Mouse (Mus musculus) limb, embryonic 12.5 days (tissue): Measurements from ENCODE around the gene Anxa3. TPM values are rescaled to one million over a fixed set of nuclear protein-coding genes. Genes with fewer than 3 reads are reported as not detected.

Source experiments
- ATAC-seq: fragments of 200-750 bp; cut with Nextera tagmentation; 2 replicates; pipeline ENCODE4 v1.8.0; 2017; ENCODE audit warnings: low read depth, moderate TSS enrichment; ENCODE audit not compliant: insufficient number of reproducible peaks, insufficient read depth, low FRiP score, low TSS enrichment
- H3K27ac ChIP-seq: fragments of 300-500 bp; sonication (generic); 2 replicates; pipeline ENCODE4 v1.5.1; 2016; ENCODE audit warnings: mild to moderate bottlenecking, moderate library complexity
- H3K27me3 ChIP-seq: fragments of 300-500 bp; sonication (generic); 2 replicates; pipeline ENCODE4 v1.6.1; 2016; ENCODE audit warnings: mild to moderate bottlenecking, moderate library complexity
- H3K36me3 ChIP-seq: fragments of 300-500 bp; sonication (generic); 2 replicates; pipeline ENCODE4 v1.6.1; 2016; ENCODE audit warnings: mild to moderate bottlenecking, moderate library complexity
- H3K4me1 ChIP-seq: fragments of 300-500 bp; sonication (generic); replicated peaks from 2 replicates; pipeline ENCODE4 v1.6.1; 2016
- H3K4me2 ChIP-seq: fragments of 300-500 bp; sonication (generic); 2 replicates; pipeline ENCODE4 v1.6.1; 2016; ENCODE audit warnings: mild to moderate bottlenecking, moderate library complexity
- H3K4me3 ChIP-seq: fragments of 300-500 bp; sonication (generic); replicated peaks from 2 replicates; pipeline ENCODE4 v1.5.1; 2016; ENCODE audit warnings: mild to moderate bottlenecking
- H3K9ac ChIP-seq: fragments of 300-500 bp; sonication (generic); replicated peaks from 2 replicates; pipeline ENCODE4 v1.6.1; 2016; ENCODE audit warnings: mild to moderate bottlenecking, moderate library complexity
- H3K9me3 ChIP-seq: fragments of 300-500 bp; sonication (generic); 2 replicates; pipeline ENCODE4 v1.6.1; 2016; ENCODE audit warnings: mild to moderate bottlenecking, moderate library complexity
- WGBS: fragments of 180-500 bp; shearing (Covaris S2); methylation state at CpG from one replicate; pipeline ENCODE4 v1.1.7; 2016; 5-methylcytosine and 5-hydroxymethylcytosine counted together
- polyA plus RNA-seq: library from polyadenylated mRNA; unstranded; fragments of >200 nt; fragmentation: Nextera tagmentation; extraction: Ambion mirVana; gene quantifications from 2 replicates; pipeline ENCODE4 v1.2.1, GENCODE M21; 2016

Anxa3 gene
- 23.2 and 25.1 TPM in 2 replicates for polyA plus RNA-seq

DNA sequence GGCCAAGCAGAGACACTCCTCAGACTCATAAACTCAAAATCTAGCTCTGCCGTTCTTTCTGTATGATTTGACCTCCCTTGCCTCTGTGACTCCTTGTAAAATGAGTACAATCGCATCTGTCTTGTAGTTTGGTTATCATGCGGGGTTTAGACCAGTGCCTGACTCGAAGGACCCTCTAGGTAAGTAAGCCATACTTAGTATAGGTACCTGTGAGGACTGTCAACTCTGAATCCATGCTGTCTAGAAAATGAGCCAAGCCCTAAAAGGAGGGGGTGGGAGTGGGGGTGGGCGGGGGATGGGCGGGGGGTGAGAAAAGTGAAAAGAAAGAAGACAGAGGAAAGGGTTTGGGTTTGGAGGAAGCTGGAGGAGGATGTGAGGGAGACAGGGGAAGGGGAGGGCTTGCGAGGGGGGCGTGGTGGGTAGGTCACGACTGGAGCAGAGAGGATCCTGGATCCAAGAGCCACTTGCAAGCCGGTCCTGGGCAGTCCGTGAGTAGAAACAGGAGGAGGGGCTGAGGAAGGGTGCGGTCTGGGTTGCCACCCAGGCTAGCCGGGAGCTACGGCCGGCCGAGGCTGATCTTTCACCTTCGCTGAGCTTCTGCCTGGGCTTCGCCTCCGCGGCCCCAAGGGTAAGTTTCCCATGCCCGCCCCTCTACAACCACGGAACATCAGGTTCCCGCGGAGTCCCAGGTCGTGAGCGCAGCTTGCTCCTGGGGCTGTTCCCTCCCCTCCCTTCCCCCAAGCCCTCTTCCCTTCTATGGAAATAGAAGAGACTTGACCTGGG lies at the start of gene Anxa3:
Gene Anxa3 (plus strand): TSS at position 404 of the 783 bp plus-strand sequence.
- Histone ChIP-seq H3K36me3 (no peaks in the 10 kb centered on the region), H3K4me2 (peak within 1 kb of the TSS; percentile 74), H3K9me3 (no peaks in the 10 kb centered on the region), H3K9ac (peak within 1 kb of the TSS; percentile 50), H3K27ac (no peak within 1 kb of the TSS), H3K4me3 (peak within 1 kb of the TSS; percentile 43), H3K27me3 (peaks cover 7% of the 10 kb centered on the region), H3K4me1 (peaks cover 5% of the 10 kb centered on the region; the same call in 1 of the 2 replicates)
- WGBS = 8% methylated on average over 26 of the region's 26 CpGs
- ATAC-seq = peak; percentile 67

DNA sequence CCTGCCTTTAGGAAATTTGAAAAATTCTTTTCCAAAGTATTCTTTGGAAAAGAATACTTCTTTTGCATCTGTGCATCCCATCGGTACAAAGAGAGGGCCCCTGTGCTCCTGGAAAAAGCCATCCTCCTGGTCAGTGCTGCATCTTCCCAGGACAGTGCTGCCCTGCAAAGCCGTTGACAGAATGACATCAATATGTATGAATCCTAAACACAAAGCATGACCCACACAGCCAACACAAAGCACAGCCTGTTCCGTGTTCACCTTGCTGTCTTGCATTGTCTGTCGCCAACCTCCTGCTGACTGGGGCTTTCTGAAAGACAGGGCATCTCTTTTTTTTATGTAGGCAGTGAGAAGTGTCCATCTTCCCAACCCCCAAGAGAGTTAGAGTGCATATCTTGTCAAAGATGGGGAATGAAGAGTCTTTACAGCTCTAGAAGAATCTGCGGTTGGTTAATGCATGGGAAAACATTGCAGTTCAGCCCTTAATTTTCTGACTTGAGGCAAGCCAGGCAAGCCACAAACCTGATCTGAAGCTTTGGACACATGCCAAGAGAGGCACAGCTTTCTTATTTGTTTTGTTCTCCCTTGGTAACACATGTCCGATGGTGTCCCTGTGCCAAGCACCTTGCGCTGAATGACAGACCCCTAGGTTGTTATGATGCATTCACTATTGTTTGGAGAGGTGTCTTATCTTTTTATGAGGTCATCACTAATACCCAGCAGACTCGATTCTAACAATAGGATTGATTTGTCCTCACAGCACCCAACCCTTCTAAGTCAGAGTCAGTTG lies 45.7 kb upstream of the Anxa3 start:
- Histone ChIP-seq H3K9ac (no peak overlapping the region), H3K4me1 (no peaks in the 10 kb centered on the region), H3K4me2 (no peak overlapping the region), H3K4me3 (no peak overlapping the region), H3K27me3 (no peaks in the 10 kb centered on the region), H3K27ac (no peak overlapping the region), H3K36me3 (peaks cover 10% of the 10 kb centered on the region; the same call in 1 of the 2 replicates), H3K9me3 (0 out of 2 replicates have a peak, but pooled peaks cover 4% of the 10 kb centered on the region)
- no peak for ATAC-seq
- 91% methylated on average over 8 of the region's 8 CpGs for WGBS

GRCm38 (mm10) chr5:96757615-96758014 lies 35.5 kb upstream of the Anxa3 start:
- Histone ChIP-seq H3K36me3 (0 out of 2 replicates have a peak, but pooled peaks cover 3% of the 10 kb centered on the region), H3K9ac (no peak overlapping the region), H3K4me3 (no peak overlapping the region), H3K27me3 (no peaks in the 10 kb centered on the region), H3K4me2 (no peak overlapping the region), H3K9me3 (no peaks in the 10 kb centered on the region), H3K4me1 (peaks cover 6% of the 10 kb centered on the region; the same call in 1 of the 2 replicates), H3K27ac (no peak overlapping the region)
- ATAC-seq = no peak
- 73% methylated on average over 7 of the region's 7 CpGs for WGBS

- 89% methylated on average over 1 of the region's 1 CpGs for WGBS
- H3K36me3 ChIP-seq = 0 out of 2 replicates have a peak, but pooled peaks cover 12% of the 10 kb centered on the region
- peaks cover 6% of the 10 kb centered on the region; the same call in 1 of the 2 replicates for H3K4me1 ChIP-seq
- H3K27me3 ChIP-seq = no peaks in the 10 kb centered on the region
- no peak overlapping the region for H3K4me3 ChIP-seq
- no peak overlapping the region for H3K27ac ChIP-seq
- no peak for ATAC-seq
- H3K4me2 ChIP-seq = no peak overlapping the region
- no peak overlapping the region for H3K9ac ChIP-seq
- no peaks in the 10 kb centered on the region for H3K9me3 ChIP-seq
Observed at GRCm38 (mm10) chr5:96762021-96762420, 31.1 kb upstream of the Anxa3 start.

DNA sequence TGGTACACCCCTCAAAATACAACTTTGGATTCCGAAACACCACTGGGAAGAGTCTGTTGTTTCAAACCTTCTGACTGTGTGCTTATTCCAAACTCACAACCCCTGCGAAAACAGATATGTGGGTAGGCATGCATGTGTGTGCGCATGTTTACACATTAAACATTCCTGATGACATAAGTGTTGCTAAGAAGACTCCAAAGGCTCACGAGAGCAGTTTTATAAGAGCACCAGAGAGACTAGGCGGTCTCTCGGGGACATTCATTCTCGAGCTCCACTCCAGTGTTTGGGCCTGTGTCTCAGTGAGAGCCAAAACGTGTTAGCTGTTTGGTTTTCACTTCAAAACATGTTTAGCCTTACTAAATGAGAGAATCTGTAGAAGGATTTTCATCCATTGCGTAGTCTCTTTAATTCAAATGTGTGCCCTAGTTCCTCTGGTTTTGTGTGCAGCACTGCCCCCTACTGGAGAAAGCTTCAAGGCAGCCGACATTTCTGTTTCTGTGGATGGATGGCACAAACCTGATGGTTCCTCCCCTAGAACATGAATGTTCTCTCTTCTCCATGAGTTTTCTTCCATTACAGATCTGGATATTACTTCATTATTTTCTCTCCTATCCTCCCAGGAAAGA lies 24.2 kb upstream of the Anxa3 start:
- WGBS = 69% methylated on average over 10 of the region's 10 CpGs
- H3K4me2 ChIP-seq = no peak overlapping the region
- H3K36me3 ChIP-seq = 0 out of 2 replicates have a peak, but pooled peaks cover 9% of the 10 kb centered on the region
- H3K27ac ChIP-seq = no peak overlapping the region
- no peak overlapping the region for H3K4me3 ChIP-seq
- H3K27me3 ChIP-seq = no peaks in the 10 kb centered on the region
- no peaks in the 10 kb centered on the region for H3K9me3 ChIP-seq
- no peaks in the 10 kb centered on the region for H3K4me1 ChIP-seq
- no peak for ATAC-seq
- no peak overlapping the region for H3K9ac ChIP-seq

DNA sequence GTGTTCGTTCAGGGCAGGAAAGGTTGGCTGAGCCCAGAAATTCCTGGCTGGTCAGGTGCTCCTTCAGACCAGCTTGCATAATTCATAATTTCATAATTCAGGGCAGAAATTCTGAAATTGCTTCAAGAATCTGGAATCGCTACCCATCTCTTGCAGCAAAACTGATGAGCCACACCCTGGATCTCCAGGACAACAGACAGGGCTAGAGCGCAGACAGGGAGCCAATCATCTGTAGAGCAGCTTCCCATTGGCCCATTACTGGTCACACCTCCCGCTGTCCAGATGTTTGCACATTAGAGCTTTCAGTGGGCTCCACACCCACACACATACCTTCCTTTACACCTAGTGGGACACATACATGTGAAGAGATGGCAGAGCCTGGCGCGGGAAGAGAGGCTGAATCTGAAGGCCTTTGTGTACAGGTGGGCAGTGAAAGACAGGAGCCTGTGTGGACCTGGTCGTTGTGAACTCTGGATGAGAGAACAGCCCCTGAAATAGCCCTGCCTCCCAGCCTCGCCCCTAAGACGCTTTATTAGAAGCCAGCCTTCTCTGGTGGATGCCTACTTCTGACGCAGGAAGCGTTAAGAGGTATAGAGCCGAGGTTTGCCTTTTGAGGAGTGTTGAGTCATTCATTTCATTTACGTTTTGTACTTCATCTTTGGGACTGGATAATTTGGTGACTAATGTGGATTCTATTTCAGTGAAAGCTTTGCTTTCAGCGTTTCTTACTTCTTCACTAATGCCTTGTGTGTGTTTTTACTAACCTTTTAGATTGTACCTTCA lies 9.4 kb upstream of the Anxa3 start:
- Histone ChIP-seq H3K4me2 (no peak overlapping the region), H3K27ac (no peak overlapping the region), H3K4me3 (no peak overlapping the region), H3K36me3 (peaks cover 5% of the 10 kb centered on the region; the same call in 1 of the 2 replicates), H3K4me1 (0 out of 2 replicates have a peak, but pooled peaks cover 4% of the 10 kb centered on the region), H3K9me3 (no peaks in the 10 kb centered on the region), H3K27me3 (no peaks in the 10 kb centered on the region), H3K9ac (no peak overlapping the region)
- 78% methylated on average over 14 of the region's 14 CpGs for WGBS
- no peak for ATAC-seq

- H3K27me3 ChIP-seq = no peaks in the 10 kb centered on the region
- 0 out of 2 replicates have a peak, but pooled peaks cover 4% of the 10 kb centered on the region for H3K4me1 ChIP-seq
Observed at GRCm38 (mm10) chr5:96785096-96785495, 8.0 kb upstream of the Anxa3 start.

DNA sequence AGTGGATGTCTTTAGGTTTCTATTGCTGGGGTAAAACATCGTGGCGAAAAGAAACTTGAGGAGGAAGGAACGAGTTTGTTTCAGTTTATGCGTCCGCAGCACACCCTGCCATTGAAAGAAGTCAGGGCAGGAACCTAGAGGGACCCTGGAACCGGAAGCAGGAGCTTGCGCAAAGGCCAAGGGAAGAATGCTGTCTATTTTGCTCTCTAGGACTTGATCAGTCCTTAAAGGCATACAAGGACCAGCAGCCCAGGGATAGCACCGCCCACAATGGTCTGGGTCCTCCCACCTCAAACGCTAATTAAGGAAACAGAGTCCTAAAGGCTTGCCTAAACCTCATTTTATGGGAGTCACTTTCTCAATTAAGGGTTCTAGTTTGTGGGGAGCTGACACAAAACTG lies 717 bp upstream of the Anxa3 start:
- H3K4me2 ChIP-seq = no peak overlapping the region
- H3K4me1 ChIP-seq = peaks cover 5% of the 10 kb centered on the region; the same call in 1 of the 2 replicates
- no peak for ATAC-seq
- no peak overlapping the region for H3K27ac ChIP-seq
- H3K9ac ChIP-seq = no peak overlapping the region
- WGBS = 61% methylated on average over 9 of the region's 9 CpGs
- no peaks in the 10 kb centered on the region for H3K36me3 ChIP-seq
- H3K4me3 ChIP-seq = no peak overlapping the region
- peaks cover 7% of the 10 kb centered on the region for H3K27me3 ChIP-seq
- H3K9me3 ChIP-seq = no peaks in the 10 kb centered on the region

More at GRCm38 (mm10) chr5:96785096-96785495, 8.0 kb upstream of the Anxa3 start:
- H3K9ac ChIP-seq = no peak overlapping the region
- no peak for ATAC-seq
- WGBS = 92% methylated on average over 5 of the region's 5 CpGs
- H3K27ac ChIP-seq = no peak overlapping the region
- H3K36me3 ChIP-seq = peaks cover 5% of the 10 kb centered on the region; the same call in 1 of the 2 replicates
- H3K4me2 ChIP-seq = no peak overlapping the region
- no peaks in the 10 kb centered on the region for H3K9me3 ChIP-seq
- no peak overlapping the region for H3K4me3 ChIP-seq

DNA sequence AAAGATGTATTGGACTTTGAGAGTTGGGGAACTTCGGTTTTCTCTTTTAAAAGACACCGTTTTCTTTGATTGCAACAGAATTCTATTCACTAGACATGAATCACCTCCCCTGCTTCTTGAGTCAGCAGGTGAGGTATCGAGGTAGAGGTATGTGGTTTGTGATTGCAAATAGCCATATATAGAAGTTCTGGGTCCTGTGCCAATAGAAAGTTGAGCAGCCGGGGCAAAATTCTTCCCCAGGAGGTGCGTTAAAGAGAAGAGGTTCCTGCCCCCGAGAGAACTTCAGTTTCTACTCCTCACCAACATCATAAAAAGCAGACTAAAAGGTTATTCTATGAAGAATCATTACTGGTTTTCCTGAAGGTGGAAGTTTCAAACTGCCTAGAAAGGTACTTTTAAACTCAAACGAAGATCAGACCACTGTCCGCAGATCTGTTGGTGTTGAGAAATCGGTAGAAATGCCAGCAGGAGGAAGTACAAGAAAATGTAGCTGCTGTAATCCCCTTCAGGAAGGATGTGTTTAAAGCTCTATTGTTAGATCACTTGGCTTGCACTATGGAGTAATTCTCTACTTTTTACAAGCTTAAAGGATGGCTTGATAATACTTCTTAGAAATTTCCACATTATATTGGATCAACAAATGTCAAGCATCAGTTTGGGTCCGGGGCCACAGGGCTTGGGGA lies 955 bp downstream of the Anxa3 start:
- H3K4me1 ChIP-seq = peaks cover 5% of the 10 kb centered on the region; the same call in 1 of the 2 replicates
- 58% methylated on average over 10 of the region's 10 CpGs for WGBS
- H3K27me3 ChIP-seq = peaks cover 7% of the 10 kb centered on the region
- H3K4me2 ChIP-seq = peak overlapping the region; percentile 74
- H3K36me3 ChIP-seq = no peaks in the 10 kb centered on the region
- peak overlapping the region; percentile 43 for H3K4me3 ChIP-seq
- no peaks in the 10 kb centered on the region for H3K9me3 ChIP-seq
- H3K27ac ChIP-seq = no peak overlapping the region
- ATAC-seq = no peak
- H3K9ac ChIP-seq = no peak overlapping the region

GRCm38 (mm10) chr5:96795752-96796151 lies 2.6 kb downstream of the Anxa3 start:
- WGBS = 82% methylated on average over 1 of the region's 1 CpGs
- Histone ChIP-seq H3K27me3 (peaks cover 7% of the 10 kb centered on the region), H3K4me1 (peaks cover 5% of the 10 kb centered on the region; the same call in 1 of the 2 replicates), H3K36me3 (no peaks in the 10 kb centered on the region), H3K9ac (no peak overlapping the region), H3K4me3 (no peak overlapping the region), H3K4me2 (no peak overlapping the region), H3K27ac (no peak overlapping the region), H3K9me3 (no peaks in the 10 kb centered on the region)
- no peak for ATAC-seq
